Mouse (Mus musculus): Measurements from ENCODE around the gene Creb3.
"Not testable (repeated sequence)": the region's sequence is repeated elsewhere in the genome, so short reads cannot be mapped to it uniquely, and the experiment has no call there.

The Creb3 gene

GRCm38 (mm10) chr4:43561997-43562768 is at the start of gene Creb3, which contains the start of gene Tln1:
Creb3 (plus strand) TSS chr4:43562332.
Tln1 (minus strand) TSS chr4:43562691.
- peak; percentile 95 to 97 for DNase-seq (ENCODE audit: low spot score in 2 of 2)

- no peak for DNase-seq (ENCODE audit: low spot score in 2 of 2)
These were observed 49.5 kb upstream of the Creb3 start for GRCm38 (mm10) chr4:43512653-43513052.

- no peak for DNase-seq (ENCODE audit: low spot score in 2 of 2)
These were observed 48.8 kb upstream of the Creb3 start for GRCm38 (mm10) chr4:43513300-43513699.

- DNase-seq (ENCODE audit: low spot score in 2 of 2), result no peak
These were observed 48.3 kb upstream of the Creb3 start for GRCm38 (mm10) chr4:43513791-43514190.

GRCm38 (mm10) chr4:43515764-43516708 is 46.1 kb upstream of the Creb3 start:
- no peak for DNase-seq (ENCODE audit: low spot score in 2 of 2)

GRCm38 (mm10) chr4:43519551-43519950 is 42.6 kb upstream of the Creb3 start:
- no peak for DNase-seq (ENCODE audit: low spot score in 2 of 2)

GRCm38 (mm10) chr4:43519956-43520355 is 42.2 kb upstream of the Creb3 start:
- DNase-seq (ENCODE audit: low spot score in 2 of 2), result peak; percentile 83 to 91

- no peak for DNase-seq (ENCODE audit: low spot score in 2 of 2)
These were observed 34.3 kb upstream of the Creb3 start for GRCm38 (mm10) chr4:43527880-43528279.

- no peak for DNase-seq (ENCODE audit: low spot score in 2 of 2)
These were observed 33.6 kb upstream of the Creb3 start for GRCm38 (mm10) chr4:43528487-43528886.

GRCm38 (mm10) chr4:43530081-43530501 is 32.0 kb upstream of the Creb3 start:
- no peak for DNase-seq (ENCODE audit: low spot score in 2 of 2)

- peak; percentile 80 to 85 for DNase-seq (ENCODE audit: low spot score in 2 of 2)
These were observed 31.6 kb upstream of the Creb3 start for GRCm38 (mm10) chr4:43530581-43530980.

GRCm38 (mm10) chr4:43533270-43533669 is 28.9 kb upstream of the Creb3 start:
- DNase-seq (ENCODE audit: low spot score in 2 of 2), result no peak

- no peak for DNase-seq (ENCODE audit: low spot score in 2 of 2)
These were observed 26.5 kb upstream of the Creb3 start for GRCm38 (mm10) chr4:43535628-43536027.

GRCm38 (mm10) chr4:43536031-43536430 is 26.1 kb upstream of the Creb3 start:
- DNase-seq (ENCODE audit: low spot score in 2 of 2), result no peak

- DNase-seq (ENCODE audit: low spot score in 2 of 2), result no peak
These were observed 20.1 kb upstream of the Creb3 start for GRCm38 (mm10) chr4:43542044-43542443.

- no peak for DNase-seq (ENCODE audit: low spot score in 2 of 2)
These were observed 15.6 kb upstream of the Creb3 start for GRCm38 (mm10) chr4:43546375-43547047.

GRCm38 (mm10) chr4:43547160-43547559 is 15.0 kb upstream of the Creb3 start:
- no peak for DNase-seq (ENCODE audit: low spot score in 2 of 2)

- DNase-seq (ENCODE audit: low spot score in 2 of 2), result no peak
These were observed 13.1 kb upstream of the Creb3 start for GRCm38 (mm10) chr4:43549055-43549454.

- DNase-seq (ENCODE audit: low spot score in 2 of 2), result not testable (repeated sequence)
These were observed 10.3 kb upstream of the Creb3 start for GRCm38 (mm10) chr4:43551854-43552253.

GRCm38 (mm10) chr4:43552437-43552836 is 9.7 kb upstream of the Creb3 start:
- DNase-seq (ENCODE audit: low spot score in 2 of 2), result no peak

GRCm38 (mm10) chr4:43553891-43554290 is 8.2 kb upstream of the Creb3 start:
- no peak for DNase-seq (ENCODE audit: low spot score in 2 of 2)

GRCm38 (mm10) chr4:43555926-43556325 is 6.2 kb upstream of the Creb3 start:
- no peak for DNase-seq (ENCODE audit: low spot score in 2 of 2)

All from right cerebral cortex, postnatal 10 days (tissue).